Mouse (Mus musculus) induced T-regulatory cell, adult 2 months (primary cell): ENCODE data around the gene Padi2.

Experiments
- DNase-seq: peaks from one replicate; pipeline ENCODE4 v3.0.0-alpha.2; 2012; ENCODE audit warnings: low read depth

The Padi2 gene

DNA sequence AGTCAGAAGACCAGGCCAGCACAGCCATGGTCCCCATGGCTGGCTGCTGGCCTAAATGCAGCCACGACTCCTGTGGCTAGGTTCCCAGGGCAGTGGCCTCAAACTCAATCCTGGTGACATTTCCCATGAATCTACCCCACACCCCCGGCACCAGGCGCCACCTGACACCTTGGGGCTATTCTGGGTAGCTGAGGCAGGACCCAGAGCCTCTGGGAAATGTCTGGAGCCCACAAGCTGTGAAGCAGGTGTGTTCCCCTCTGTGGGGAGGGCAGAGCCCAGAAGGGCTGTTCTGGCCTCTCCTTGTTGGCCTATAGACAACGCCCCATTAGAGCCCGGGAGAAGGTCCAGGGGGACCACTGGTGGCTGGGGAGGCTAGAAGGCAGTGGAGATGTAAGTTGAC is 16.4 kb downstream of the Padi2 start:
- DNase-seq: no peak

- DNase-seq: no peak
These were observed 19.5 kb downstream of the Padi2 start for GRCm38 (mm10) chr4:140925648-140926047.

DNA sequence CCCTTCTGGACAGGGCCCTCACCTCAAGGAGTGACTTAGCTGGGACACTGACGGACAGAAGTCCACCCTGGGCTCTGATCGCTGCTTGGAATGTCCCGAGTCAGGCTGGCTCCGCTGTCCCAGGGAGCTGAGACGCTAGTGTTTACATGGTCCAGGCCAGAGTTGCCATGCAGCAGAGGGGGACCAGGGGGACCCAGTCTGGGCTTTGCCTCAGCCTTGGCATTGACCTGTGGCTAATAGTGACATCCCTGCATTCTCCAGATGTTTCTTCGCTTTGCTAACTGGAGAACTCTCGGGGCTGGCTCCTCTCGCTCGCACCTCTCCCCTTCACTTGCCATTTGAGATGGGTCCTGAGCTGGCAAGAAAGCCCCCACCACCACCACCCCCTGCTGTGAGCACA is 22.2 kb downstream of the Padi2 start:
- no peak for DNase-seq

DNA sequence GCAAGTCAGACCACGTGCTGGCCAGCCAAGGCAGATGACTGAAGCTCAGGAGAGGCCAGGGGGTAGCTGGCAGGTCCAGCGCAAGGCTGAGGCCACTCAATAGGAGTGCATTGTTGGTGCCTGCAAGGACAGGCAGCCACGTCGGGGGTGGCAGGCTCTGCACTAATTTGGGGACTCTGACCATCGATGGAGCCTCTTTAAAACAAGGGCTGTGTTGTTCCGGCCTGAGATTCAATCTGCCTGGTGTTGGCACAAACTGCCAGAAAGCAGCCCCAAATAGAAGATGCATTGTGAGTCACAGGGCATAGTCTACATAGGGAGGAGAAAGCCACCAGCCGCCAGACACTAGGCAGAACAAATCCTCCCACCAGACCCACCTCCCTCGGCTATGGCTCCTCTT is 23.6 kb downstream of the Padi2 start:
- no peak for DNase-seq

DNA sequence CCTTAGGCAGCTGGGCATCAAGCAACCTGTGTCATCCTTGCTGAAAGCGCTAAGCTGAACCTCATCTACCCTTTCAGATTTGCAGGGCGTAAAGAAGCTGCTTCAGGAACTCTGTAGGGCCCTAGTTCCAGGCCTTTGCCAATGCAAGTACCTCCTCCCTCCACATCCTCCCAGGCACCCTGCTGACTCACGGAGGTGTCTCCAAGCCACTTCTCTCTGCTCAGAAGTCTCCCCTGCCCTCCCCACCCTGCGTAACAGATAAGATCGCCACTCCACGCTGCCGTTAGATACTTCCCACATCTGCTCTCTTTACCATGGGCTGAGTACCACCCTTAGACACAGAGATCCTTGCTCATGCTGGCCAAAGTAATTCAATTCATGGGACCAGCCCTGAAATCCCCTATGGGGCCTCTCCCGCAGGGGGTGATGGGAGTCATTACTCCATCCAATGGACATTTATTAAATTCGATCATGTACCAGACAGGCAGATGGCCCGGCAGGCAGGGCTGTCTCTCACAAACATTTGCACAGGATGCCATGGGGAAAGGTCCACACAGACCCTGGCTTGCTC is 24.8 kb downstream of the Padi2 start:
- no peak for DNase-seq

DNA sequence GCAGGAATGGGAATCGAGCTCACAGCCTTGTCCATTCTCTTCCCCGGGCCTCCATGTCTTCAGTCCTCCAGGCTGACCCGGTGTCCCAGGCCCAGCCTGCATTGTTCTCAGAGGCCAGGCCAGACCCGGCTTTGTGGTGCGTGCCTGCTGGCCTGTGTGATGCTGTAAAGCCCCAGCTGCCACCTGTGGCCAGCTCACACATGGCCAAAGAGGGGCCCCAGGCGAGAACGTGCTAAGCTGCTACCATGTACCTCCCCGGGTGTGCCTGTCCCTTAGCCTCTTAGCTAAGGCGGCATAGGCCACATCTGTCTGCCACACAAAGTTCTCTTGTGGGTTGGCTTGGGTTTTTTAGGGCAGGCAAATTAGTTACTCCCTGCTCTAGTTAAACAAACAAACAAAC is 29.5 kb downstream of the Padi2 start:
- no peak for DNase-seq

- DNase-seq: no peak
These were observed 38.2 kb downstream of the Padi2 start for GRCm38 (mm10) chr4:140944356-140944755.

GRCm38 (mm10) chr4:140944961-140945442 is 38.9 kb downstream of the Padi2 start:
- DNase-seq: peak; percentile 91

GRCm38 (mm10) chr4:140945571-140945970 is 39.4 kb downstream of the Padi2 start:
- no peak for DNase-seq

DNA sequence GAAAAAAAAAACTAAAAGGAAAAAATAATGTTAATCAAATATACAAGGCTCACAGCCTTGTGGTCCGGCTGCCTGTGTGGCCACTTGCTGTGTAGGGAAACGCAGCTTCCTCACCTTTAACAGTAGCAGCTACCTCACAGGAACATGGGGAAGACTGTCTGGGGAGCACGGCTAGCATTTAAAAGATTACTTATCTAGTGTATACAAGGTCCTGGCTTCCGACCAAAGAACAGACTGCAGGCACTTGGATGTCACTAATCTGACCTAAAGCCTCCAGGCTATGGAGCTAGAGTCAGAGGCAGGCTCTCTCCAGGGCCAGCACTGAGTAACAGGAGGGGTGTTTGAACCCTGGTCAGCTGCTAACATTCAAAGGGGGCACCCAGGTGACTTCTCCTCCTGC is 39.9 kb downstream of the Padi2 start:
- DNase-seq: peak; percentile 47

DNA sequence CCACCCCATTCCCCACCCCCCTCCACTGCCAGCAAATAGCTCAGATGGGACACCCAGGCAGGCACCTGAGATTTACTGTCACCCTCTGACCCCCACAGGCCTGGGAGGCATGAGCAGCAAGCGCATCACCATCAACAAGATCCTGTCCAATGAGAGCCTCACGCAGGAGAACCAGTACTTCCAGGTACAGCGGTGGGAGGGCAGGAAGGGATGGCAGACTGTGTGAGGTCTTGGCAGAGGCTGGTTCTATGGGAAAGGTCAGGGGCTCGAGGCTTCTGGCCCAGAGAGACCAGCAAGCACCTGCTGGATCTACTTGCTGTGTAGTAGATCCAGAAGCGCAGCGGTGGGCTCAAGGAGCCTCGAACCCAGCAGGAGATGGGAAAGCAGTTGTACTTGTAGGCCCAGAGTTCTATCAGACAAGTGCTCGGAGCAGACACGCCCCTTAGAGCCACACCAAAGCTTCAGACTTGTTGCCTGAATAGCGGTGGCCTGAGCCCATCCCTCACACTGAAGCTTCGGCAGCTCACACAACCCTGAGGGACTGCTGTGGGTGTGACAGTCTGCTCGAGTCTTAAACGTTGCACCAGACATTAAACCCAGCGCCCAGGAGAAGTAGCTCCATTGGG is 40.5 kb downstream of the Padi2 start:
- peak; percentile 51 for DNase-seq

DNA sequence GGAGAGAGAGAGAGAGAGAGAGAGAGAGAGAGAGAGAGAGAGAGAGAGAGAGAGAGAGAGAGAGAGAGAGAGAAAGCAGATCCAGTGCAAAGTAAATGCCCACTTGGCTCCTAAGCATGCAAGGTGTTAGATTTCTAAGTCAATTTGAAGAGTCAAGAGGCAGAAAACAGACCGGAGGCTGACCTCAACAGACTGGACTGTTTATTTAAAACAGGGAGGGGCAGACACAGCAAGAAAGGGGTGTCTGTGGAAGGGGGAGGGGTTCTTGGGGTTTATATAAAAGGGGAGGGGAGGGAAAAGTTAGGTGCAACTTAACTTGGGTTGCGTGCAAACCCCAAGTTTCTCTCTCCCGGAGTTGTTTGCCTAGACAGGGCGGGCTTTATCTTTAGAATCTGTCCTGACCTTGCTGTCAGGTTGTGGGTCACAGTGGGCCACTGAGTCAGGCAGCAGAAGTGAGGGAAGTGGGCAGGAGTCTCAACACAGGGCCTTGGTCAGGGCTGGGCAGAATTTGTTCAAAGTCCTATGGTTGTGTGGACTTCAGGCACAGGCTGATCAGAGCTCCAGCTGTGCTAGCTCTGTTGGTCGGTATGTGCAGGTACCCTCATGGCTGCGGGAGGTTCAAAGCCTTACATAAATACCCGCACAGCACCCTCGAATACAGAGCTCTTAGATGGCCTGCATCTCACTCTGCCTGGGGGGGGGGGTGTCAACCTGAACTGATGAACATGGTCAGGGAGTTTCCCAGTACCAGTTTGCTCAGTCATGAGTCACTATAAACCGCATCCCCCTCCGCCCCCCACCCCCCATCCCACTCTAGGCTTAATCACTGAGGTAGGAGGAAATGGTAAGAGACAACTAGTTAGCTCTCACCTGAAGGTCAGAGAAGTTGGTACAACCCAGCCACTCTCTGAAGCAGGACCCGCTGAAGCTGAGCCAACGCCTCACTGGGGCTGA is 41.6 kb downstream of the Padi2 start:
- DNase-seq: peak; percentile 93

GRCm38 (mm10) chr4:140948481-140948880 is 42.3 kb downstream of the Padi2 start:
- peak; percentile 75 for DNase-seq

- DNase-seq: peak; percentile 59
These were observed 42.9 kb downstream of the Padi2 start for GRCm38 (mm10) chr4:140949052-140949451.

GRCm38 (mm10) chr4:140949616-140950015 is 43.5 kb downstream of the Padi2 start:
- peak; percentile 74 for DNase-seq

- no peak for DNase-seq
These were observed 44.4 kb downstream of the Padi2 start for GRCm38 (mm10) chr4:140950574-140950973.

GRCm38 (mm10) chr4:140951861-140952641 is 45.9 kb downstream of the Padi2 start:
- DNase-seq: peak; percentile 82

GRCm38 (mm10) chr4:140957131-140957702 is 51.1 kb downstream of the Padi2 start:
- DNase-seq: no peak

DNA sequence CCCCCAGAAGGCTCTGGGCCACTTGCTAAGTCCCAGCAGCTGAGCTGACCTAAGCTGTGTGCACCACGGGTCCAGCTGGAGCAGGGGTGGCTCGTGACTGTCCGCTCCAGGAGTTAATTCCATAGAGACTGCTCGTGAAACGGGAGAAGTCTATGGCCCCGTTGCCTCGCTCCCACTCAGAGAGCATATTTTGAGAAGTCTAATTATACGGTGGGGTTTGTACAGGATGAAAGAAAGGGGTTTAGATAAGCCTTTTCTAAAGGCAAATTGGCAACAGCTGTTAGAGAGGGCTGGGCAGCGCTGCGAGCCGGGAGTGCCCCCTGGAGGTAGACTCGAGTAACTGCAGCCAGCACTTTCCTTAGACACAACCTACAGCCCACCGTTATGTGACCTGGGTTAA is 51.6 kb downstream of the Padi2 start:
- DNase-seq: peak; percentile 87

DNA sequence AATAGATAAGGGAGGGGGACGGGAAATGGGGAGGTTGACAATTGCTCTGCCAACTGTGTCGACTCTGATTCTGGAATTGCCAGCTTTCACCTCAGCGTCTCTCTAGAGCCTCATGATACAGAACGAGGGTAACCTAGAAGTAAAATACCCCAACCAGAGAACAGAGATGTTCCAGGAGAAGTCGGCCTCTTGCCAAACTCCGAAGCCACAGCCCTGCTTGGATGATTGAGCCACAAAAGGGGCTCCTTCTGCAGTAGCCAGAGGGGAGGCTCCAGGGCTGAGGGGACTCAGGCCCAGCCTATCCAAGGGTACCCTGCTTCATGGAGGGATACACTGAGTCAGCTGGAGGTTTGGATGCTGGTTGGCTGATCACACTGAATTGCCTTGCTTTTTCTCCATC is 52.2 kb downstream of the Padi2 start:
- no peak for DNase-seq

DNA sequence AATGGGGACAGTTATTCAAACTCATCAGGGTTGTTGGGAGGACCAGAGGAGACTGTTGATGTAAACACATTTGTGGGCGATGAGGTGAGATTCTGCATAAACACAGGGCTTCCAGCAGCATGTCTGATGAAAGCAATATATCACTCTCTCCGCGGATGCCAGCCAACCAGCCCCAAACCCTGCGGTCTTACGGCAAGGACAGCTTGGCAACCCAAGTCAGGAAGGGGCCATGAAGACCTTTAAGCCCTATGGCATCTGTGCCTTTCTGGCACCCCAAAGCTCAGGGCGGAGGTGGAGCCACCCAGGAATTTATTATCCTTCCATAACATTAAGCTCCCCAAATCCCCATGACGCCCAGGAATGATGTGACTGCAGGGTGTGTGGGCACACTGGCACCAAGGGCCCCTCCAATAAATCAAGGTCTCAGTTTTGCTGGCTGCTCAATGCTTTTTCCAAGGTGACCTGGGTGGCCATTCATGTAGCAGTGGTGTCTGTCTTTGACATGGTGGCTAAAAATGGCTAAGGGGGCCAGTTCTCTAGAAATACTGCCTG is 53.1 kb downstream of the Padi2 start:
- no peak for DNase-seq
